Mouse (Mus musculus): ENCODE data around the gene Pla1a.
A peak's percentile ranks its signal among the peaks of the same experiment; 100 is the strongest.
"Not testable (repeated sequence)": the region's sequence is repeated elsewhere in the genome, so short reads cannot be mapped to it uniquely, and the experiment has no call there.

The Pla1a gene

DNA sequence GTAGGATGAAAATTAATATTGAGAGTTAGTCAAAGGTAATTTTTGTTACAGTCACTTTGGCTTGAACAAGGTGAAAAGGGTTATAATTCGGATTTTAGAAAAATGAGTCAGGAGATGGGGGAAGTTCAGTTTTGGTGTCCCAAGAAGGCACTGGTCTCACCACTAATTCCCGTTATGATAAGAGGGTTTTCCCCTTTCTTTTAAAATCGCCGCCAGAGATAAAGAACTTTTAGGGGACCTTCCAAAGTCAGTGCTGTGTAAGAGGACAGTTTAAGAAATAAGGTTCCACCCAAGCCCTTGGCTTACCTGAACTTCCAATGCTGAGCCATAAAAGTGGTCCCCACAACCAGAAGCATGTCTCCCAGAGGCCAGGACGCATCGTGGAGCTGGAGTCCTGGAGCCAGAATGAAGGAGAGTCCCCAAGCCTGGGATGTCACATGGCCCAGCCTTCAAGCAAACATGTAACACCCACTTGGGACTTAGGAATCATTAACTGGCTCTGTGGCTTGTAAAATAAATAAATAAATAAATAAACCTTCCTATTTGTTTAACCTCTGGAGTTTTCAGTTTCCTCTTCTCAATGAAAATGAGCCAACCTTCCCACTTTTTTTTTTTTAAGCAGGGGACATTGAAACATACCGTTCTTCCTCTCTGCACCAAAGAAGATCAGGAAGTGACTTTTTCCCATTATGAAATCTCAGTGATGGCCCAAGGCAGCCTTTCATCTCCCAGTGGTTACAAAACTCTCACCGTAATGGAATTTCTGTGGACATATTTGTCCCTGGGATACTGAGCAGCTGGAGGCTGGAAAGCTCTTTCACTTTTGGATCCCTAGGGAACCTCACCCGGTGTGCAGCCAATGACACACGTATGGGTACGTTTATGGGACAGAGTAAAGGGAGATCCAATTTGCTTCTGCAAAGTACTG lies at the start of gene Pla1a:
TSS of gene Pla1a (minus strand) at position 648 of the 928 bp plus-strand sequence.
- no peak for DNase-seq (ENCODE audit: low spot score in 2 of 2)

DNA sequence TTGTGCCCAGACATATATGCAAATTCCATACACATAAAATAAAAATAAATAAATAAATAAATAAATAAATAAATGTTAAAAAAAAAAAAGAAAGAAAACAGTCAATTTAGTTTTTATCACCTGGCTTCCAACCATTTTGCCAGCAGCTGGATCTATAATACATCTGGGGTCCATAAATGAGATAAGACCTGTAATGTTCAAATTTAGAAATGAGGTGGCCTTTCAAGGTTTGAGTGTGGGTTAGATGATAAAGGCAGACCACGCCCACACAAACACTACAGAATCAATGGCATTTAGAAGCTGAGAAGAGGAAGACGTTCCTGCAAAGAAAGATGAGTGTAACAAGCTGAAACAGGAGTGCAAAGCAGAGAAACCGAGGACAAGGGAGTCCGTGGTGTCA lies 48.4 kb upstream of the Pla1a start:
- DNase-seq (ENCODE audit: low spot score in 2 of 2), result no peak

DNA sequence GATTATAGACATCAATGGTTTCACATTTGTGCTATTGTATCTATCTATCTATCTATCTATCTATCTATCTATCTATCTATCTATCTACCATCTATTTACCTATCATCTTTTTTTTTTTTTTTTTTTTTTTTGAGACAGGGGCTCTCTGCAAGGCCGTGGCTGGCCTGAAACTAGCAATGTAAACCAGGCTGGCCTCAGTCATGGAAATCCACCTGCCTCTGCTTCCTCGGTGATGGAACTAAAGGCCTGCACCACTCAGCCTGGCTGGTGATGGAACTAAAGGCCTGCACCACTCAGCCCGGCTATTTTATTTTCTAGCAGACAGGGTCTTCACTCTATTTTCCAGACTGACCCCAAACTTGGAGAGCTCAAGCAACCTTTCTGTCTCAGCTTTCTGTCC lies 45.4 kb upstream of the Pla1a start:
- DNase-seq (ENCODE audit: low spot score in 2 of 2), result no peak

DNA sequence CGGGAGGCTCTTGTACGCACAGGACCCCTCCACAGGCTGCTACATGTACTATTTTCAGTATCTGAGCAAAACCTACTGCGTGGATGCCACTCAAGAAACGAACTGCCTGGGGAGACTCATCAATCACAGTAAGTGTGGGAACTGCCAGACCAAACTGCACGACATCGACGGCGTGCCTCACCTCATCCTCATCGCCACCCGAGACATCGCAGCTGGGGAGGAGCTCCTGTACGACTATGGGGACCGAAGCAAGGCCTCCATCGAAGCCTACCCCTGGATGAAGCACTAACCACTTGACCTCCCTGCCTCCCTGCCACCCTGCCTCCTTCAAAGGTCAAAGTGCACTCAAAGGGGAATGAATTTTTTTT lies 44.3 kb upstream of the Pla1a start:
- not testable (repeated sequence) for DNase-seq (ENCODE audit: low spot score in 2 of 2)

DNA sequence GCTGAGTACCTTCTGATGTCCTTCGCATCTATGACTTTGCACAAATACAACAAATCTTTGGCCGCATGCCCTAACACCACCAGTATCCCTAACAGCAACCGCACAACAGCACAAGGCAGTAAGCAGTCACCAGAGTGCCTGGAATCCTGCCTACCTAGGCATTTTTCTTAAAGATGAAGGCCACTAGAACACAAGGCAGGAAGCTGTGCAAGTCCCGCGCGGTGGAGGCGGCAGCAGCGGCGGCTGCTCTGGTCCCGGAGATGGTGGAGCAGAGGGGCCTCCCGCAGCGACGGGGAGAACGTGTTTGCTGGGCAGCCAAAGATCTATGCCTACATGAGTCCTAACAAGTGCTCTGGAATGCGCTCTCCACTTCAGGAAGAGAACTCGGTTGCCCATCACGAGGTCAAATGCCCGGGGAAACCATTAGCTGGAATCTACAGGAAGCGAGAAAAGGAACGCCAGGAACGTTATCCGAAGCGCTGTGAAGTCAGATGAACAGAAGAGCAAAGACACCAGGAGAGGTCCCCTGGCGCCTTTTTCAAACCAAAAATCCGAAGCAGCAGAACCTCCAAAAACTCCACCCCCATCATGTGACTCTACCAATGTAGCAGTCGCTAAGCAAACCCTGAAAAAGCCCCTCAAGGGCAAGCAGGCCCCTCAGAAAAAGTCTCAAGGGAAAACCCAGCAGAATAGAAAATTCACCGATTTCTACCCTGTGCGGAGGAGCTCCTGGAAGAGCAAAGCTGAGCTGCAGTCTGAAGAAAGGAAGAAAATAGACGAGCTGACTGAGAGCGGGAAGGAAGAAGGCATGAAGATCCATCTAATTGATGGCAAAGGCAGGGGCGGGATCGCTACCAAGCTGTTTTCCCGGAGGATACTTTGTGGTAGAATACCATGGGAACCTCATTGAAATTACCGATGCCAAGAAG lies 43.6 kb upstream of the Pla1a start:
- DNase-seq (ENCODE audit: low spot score in 2 of 2), result peak; percentile 28 to 48

DNA sequence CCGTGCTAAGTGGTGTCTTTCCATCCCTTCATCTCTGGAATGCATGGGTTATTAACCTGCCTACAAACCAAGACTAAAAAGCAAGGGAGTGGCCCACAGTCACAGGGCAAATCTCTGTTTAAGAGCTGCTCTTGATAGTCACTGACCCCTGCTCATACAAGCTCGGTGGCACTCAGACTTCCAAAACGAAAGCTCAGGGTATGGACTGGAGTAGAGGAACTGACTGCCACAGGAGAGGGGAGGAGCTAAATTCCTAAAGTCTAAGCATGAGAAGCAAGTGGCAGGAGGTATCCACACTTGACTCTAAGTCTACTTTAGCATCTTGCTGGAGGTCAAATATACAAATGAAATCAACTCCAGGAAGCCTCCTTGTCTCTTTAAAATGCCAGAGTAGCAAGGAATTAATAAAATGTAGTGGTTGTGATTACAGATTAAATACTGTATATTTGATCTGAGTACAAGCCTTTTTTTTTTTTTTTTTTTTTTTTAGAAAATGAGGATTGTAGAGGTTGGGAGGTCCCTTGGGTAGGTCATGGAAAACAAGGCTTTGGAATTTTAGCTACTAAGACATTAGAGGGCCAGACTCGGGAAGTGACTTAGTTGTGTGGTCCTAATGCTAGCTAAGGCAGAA lies 42.9 kb upstream of the Pla1a start:
- no peak for DNase-seq (ENCODE audit: low spot score in 2 of 2)

DNA sequence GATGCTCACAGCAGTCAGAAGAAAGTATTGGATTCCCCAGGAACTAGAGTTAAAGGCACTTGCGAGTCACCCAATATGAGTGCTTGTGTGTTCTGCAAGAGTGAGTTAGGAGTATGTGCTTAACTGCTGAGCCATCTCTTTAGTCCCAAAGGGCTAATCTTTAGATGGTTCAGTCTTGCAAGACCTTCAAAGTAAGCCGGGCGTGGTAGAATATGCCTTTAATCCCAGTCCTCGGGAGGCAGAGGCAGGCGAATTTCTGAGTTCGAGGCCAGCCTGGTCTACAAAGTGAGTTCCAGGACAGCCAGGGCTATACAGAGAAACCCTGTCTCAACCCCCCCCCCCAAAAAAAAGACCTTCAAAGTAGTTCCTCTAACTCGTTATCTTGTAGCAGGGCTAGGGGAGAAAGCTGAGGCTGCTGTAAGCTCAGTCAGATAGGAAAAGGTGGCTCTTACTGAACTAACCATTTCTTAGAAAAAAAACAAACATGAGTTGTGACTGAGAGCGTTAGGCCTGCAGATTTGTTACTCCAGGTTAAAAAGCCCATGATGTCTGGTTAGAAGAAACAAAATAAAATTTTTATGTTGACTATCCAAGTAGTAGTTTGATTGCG lies 41.8 kb upstream of the Pla1a start:
- DNase-seq (ENCODE audit: low spot score in 2 of 2), result no peak

DNA sequence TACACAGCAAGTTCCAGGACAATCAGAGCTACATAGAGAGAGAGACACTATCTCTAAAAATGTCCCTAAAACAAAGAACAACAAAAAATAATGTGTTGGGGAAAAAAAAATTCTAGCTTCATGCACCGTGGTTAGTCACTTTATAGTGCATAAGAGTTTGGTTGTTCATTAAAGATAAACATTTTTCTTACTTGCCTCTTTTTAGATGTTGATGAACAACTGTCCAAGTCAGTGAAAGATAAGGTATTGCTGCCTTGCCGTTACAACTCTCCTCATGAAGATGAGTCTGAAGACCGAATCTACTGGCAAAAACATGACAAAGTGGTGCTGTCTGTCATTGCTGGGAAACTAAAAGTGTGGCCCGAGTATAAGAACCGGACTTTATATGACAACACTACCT lies 40.7 kb upstream of the Pla1a start:
- no peak for DNase-seq (ENCODE audit: low spot score in 2 of 2)

DNA sequence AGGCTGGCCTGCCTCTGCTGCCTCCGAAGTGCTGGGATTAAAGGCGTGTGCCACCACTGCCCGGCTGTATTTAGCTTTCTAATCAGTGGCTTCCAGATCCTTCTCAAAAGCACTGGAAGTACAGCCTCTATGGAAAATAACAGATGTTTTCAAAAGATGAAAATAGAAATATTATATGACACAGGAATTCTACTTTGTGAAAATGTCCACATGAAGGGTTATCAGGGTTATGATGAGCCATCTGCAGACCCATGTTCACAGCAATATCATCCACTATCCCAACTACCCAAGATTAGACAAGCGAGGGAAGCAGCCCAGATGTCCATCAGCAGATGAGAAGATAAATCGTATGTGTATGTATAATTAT lies 39.5 kb upstream of the Pla1a start:
- no peak for DNase-seq (ENCODE audit: low spot score in 2 of 2)

DNA sequence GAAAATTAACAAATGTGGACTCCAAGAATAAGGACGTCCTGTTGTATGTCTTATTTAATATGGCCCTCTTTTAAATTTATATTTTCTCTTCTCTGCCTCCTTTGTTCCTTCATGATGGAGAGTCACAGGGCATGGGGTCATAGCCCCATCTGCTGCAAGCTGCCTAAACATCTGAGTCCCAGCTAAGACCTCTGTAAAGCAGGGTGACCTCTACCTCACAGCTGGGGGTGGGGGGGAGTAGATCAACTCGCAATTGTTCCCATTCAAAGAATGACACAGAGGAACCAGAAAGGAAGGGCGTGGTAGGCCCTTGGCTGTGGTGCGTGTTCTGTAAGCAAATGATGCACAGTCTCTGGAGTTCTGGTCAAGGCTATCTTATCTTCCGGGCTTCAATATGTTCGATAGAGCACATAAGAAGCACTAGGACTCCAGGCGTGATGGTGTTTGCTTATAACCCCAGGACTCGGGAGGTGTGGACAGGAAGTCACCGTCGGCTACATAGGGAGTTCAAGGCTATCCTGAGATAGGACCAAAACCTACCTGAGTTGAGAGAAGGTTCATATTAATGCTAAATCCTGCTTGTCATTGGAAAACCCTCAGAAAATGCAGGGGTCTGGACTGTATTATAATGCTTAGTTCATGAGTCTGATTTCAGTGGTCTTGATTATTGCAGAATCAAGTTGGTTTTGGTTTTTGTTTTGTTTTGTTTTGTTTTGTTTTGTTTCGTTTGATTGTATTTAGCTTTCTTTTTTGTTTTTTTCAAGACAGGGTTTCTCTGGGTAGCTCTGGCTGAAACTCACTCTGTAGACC lies 39.0 kb upstream of the Pla1a start:
- no peak for DNase-seq (ENCODE audit: low spot score in 2 of 2)

DNA sequence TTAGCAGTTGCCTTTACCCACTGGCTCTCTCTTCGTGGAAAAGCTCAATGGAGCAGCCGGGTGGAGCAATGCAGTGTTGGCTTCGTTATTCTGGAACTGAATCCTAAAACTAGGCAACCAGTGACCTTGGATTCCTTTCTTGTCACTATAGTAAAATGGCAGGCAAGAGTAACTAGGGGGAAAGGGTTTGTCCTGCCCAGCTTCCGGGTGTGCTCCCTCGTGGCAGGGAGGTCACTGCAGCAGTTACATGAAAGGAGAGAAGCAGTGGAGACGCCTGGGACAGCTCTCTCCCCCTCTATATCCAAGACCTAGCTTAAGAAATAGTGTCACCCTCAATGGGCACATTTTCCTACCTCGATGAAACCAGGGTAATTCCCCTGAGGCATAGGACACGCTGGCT lies 36.5 kb upstream of the Pla1a start:
- DNase-seq (ENCODE audit: low spot score in 2 of 2), result no peak

DNA sequence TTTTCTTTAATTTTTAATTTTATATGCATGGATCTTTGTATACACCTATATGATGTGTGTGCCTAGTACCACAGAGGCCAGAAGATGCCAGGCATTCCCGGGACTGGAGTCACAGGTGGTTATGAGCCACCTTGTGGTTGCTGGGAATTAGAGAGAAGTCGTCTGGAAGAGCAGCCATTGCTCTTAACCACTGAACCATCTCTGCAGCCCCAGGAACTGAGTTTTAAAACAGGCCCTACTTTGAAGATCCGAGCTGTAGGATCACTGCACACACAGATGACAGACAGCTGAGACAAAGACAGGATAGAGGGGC lies 35.7 kb upstream of the Pla1a start:
- no peak for DNase-seq (ENCODE audit: low spot score in 2 of 2)

DNA sequence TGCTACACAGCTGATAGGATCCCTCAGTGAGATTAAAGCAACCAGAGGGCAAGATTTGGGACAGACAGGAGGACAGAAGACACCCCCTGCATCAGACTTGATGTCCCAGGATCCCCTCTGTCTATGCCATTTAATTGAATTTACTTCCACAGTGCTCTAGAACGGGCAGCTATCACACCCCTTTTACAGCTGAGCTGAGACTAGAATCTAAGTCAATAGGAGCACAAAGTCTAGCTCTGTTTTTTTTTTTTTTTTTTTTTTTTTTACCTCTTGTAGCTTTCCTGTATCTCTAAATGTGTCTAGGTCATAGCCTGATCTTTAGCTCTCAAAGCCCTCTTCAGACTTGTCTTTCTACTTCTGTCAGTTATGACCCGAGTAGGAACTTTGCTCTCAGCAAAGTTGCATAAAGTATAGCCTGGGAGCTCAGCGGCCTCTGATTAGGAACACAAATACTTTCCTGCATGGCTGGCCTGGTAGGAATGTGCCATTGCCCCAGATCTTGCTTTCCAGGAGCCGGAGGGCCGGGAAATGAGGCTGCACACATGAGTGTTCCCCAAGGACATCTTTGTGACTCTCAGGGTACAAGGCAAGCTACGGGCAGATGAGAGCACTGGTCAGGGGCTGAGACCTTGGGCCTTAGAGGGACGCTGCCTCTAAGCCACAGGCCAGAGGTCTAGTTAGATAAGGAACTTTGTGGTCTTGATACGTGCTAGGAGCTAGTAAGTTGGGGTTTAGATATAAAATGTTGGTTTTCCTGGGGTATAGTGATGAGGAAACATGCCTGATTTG lies 35.2 kb upstream of the Pla1a start:
- DNase-seq (ENCODE audit: low spot score in 2 of 2), result no peak

DNA sequence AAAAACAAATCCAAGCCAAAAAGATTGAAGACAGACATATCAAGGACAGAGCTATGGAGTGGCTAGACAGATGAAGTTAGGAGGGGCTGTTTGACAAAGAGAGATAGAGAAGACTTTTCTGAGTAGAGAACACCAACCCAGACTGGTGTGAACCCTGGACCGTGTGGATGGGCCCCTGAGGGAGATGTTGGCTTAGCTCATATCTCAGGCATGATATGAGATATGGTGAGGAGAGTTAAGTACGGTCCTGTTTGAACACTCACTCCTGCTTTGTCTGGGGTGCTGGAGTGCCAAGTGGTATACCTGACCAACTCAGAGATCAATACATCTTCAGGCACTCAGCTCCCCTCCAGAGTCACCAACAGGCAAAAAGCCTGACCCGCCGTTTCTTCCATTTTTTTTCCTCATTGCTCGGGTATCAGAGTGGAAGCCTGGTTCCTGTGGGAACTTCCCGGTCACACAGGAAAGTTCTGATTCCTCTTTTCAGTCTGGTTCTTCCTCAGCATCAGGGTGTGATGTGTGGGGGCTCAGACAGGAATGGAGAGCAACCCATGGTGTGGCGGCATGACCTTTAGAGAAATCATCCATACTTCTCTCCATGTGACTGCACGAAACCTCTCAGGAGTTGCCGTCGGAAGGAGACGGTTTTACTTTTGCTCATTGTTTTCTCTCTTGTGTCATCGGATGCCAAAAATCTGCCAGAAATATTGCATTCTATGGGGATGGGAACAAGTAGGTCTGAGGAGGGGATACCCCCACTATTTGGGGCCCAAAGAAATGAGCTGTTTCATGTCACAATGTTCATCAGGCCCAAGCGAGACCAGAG lies 34.4 kb upstream of the Pla1a start:
- no peak for DNase-seq (ENCODE audit: low spot score in 2 of 2)

DNA sequence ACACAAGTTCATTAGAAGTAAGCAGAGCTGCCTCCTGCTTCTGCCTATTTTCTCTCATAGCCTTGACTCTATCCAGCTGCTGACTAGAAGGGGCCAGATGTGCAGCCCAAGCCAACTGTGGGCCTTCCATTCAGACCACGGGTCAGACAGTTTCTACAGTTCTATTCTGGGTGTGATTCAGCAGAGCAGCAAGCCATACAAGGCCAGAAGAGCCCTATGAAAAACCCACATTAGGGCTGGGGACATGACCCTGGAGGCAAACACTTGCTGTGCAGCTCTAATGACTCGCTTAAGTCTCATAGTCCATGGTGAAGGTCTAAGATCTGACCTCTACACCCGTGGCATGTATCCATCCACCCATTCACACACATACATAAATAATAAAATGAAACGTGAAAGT lies 33.1 kb upstream of the Pla1a start:
- no peak for DNase-seq (ENCODE audit: low spot score in 2 of 2)

DNA sequence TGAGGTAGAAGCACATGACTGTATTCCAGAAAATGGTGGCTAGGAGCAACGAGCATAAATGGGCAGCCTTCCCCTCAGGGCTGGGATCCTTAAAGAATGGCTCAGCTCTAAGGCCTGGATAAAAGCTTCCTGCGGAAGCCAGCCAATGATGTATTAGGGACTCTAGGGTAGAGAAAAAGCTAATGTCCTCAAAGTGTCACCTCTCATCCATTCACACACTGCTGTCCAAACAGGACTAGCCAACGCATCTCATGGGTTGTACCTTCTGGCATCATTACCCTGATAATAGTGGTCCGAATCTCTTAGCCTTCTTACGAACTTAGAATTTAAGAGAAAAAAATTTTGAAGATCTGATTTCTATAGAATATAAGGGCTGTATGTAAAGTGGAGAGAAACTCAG lies 30.4 kb upstream of the Pla1a start:
- DNase-seq (ENCODE audit: low spot score in 2 of 2), result no peak

DNA sequence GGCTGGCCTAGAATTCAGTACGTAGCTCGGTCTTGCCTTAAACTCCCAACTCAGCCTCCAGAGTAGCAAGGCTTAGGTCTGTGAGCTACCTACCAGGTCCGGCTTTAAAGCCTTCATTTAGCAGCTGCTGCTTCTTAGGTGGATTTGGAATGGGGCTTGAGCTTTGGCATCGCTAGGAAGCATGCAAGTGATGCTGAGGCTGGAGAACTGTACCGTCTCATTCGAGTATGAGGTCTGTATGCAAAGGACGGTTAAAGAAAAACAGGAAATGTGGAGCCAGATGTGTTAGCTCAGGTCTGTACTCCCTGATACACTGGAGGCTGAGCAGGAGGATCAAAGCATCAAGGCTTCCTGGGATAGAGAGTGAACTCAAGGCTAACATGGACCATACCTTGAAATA lies 29.2 kb upstream of the Pla1a start:
- DNase-seq (ENCODE audit: low spot score in 2 of 2), result no peak

DNA sequence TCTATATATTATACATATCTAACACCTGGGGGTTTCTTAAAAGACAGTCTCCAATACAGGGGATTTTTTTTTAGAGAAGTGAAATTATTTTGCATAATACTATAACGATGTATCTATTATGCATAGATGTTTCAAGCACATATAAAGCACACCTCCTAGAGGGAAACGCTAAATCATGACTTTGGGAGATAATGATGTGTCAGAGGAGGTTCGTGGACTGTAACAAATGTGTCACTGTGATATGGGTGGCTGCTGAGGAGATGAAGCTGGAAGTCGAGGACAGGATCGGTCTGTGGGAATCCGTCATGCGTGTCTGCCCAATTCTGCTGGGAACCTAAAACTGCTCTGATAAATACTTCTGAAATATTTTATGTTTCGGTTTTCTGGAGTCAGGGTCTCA lies 28.8 kb upstream of the Pla1a start:
- DNase-seq (ENCODE audit: low spot score in 2 of 2), result no peak

DNA sequence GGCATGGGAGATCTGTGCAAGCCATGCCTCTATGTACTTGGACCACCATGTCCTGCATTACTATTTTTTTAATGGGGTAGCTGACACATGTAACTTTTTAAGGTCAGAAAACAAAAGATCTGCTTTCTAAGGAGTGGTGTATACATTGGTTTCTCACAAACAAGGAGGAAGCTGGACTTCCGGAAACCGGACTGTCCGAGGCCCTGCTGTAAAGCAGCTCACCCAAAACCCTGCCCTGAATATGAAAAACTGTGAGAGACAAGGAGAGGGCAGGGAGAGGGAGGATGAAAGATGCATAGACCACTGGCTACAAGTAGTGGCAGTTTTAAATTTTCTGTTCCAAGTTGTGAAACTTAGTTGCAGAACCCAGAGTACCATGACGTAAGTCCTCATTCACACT lies 27.0 kb upstream of the Pla1a start:
- no peak for DNase-seq (ENCODE audit: low spot score in 2 of 2)

Data from frontal cortex, postnatal 36 days (tissue).